Mouse (Mus musculus) embryo, embryonic 11.5 days (tissue): ENCODE data around the gene Ahcyl2.

Experiments used
- DNase-seq: peaks from one replicate; pipeline ENCODE4 v3.0.0-alpha.2; 2012; ENCODE audit warnings: low read depth, low spot score

Ahcyl2 gene

DNA sequence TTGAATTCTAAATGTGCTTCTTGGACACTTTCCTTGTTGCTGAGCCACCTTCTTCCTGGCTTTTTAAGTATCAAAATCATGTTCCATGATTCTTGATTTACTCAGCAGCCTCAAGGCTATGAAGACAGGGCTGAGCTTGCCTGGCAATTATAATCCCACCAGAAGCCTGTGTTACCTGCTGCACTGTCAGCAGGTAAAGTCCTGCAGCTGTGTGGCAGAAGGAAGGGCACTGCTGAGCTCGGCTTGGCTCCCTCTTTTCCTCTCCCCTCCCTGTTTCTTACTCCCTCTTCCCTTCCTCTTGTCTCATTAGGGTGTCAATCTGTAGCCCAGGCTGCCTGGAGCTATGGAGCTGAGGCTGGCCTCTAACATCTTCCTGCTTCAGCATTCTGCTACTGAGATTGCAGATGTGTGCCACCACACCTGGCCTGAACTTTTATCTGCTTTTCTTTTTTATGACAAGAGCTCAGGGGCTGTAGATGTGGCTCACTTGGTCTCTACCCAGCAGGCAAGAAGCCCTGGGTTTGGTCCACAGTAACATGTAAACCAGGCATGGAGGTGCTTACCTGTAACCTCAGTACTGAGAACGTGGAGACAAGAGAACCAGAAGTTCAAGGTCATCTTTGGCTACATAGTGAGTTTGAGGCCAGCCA is 3.0 kb downstream of the Ahcyl2 start:
- DNase-seq = no peak

DNA sequence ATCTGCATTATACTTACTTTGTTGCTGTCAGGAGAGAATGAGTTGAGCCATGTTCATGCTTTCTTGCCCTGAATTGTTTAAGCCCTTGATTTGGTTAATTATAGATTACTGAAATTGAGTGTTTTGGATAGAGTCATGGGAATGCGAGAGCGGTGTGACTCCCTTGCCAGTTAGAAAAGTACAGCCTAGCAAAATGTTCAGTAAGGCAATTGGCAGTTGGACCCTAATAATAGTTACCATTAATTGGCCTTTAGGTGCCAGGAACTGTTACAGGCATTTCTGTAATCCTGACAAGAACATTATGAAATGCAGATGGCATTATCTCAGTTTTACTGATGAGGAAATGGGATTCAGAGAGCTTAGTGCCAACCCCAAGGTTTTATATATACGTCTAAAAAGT is 4.4 kb downstream of the Ahcyl2 start:
- DNase-seq = no peak

DNA sequence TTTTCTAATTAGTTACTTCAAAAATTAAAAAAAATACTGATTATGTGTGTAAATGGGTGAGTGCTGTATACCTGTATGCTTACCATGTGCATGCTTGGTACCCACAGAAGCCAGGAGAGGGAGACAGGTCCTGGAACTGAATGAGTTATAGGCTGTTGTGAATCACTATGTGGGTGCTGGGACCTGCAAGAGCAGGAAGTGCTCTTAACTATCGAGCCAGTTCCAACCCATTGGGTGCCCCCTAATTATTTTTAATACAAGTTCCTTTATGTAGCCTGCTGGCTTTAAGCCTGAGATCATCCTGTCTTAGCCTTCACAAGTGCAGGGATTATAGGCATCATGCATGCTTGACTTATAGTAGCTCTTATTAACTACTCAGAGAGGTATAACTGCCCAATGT is 6.3 kb downstream of the Ahcyl2 start:
- no peak for DNase-seq

DNA sequence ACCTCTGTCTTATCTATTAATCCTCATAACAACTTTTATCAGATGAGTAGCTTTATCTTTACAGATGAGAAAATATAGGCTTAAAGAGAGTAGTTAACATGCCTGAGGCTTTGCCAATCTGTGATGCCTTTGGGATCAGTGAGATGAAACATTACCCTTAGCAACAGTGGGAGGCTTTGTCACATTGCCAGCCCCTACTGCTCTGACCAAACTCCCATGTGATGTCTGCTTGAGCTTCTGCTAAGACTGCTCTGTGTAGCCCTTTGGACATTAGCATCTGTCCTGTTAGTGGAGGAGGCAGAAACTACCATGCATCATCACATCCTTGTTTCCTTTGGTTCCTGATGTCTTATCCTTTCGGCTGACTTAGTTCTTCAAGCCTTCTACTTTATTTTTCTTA is 7.8 kb downstream of the Ahcyl2 start:
- no peak for DNase-seq

DNA sequence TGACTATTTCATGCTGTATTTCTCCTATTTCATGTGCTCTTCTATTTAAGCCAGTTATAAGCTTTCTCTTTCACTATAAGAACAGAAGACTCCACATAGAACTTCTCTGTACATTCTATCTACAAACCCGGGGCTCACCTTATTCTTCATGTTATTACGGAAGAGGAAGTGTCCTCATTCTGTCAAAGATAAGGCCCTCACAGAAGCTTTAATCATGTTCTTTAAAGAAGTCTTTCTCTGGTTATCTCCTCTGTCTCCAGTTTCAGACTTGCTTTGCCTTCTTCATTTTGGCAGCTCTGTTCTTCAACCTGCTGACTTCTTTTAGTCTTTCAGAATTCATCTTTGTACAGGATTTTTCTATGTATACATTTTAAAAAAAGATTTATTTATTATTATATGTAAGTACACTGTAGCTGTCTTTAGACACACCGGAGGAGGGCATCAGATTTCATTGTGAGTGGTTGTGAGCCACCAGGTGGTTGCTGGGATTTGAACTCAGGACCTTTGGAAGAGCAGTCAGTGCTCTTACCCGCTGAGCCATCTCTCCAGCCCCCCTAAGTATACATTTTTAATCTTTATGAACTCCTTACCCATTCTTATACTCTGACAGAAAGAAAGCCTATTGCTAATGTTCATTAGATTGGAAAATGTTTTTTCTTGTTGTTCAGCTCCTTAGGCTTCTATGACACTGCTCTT is 8.9 kb downstream of the Ahcyl2 start:
- DNase-seq = no peak

DNA sequence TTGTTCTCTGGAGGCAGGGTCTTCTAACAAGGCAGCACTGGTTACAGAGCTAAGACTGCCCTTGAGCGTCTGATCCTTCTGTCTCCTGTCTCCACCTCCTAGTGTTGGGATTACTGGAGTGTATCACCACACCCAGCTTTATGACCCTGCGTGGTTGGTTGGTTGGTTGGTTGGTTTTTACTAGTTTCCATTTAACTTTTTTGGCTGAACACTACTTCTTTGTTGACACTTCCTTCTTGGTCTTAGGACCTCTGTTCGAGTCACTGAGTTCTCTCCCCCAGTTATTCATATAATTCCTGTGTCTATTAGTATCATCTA is 9.4 kb downstream of the Ahcyl2 start:
- DNase-seq = no peak

DNA sequence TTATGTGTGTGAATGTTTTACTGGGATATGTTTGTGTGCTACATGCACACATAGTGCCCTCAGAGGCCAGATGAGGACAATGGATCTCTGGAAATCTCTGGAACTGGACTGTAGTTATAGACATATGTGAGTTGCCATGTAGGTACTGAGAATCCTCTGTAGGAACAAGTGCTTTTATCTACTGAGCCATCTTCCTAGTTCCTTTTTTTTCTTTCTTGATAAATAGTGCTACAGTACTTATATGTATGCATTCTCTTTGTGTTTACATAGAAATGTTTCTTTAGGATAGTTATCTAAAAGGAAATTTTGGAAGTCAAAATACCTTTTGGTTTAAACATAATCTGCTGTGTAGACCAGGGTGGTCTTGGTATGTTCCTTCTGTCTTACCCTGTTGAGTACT is 12.3 kb downstream of the Ahcyl2 start:
- DNase-seq = no peak

DNA sequence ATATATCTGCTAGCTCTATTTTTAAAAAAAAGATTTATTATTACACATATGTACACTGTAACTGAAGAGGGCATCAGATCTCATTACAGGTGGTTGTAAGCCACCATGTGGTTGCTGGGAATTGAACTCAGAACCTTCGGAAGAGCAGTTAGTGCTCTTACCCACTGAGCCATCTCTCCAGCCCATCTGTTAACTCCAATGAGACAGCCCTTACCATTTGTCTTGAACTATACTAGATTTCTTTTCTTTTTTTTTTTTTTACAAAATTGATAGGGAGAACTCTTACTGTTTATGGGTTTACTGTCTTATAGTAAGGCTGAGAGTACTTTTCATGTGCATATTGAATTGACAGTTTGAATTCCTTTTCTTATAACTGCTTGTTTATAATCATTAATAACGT is 12.8 kb downstream of the Ahcyl2 start:
- no peak for DNase-seq

DNA sequence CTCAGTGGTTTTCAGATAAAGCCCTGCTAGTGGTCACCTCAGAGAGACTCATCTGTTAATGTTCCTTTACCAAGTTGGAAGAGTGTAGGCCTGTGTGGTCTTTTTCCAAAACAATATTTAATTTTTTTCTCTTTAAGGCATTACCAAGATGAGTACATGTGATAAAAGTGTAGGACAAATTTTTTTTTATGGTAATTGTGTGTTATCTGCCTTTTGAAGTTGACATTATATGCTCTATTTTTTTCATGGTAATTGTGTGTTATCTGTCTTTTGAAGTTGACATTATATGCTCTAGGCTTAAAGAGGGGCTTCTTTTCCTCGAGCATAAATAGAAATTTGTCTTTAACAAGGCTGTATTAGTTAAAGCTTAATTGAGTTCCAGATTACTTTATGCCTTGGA is 14.4 kb downstream of the Ahcyl2 start:
- no peak for DNase-seq

DNA sequence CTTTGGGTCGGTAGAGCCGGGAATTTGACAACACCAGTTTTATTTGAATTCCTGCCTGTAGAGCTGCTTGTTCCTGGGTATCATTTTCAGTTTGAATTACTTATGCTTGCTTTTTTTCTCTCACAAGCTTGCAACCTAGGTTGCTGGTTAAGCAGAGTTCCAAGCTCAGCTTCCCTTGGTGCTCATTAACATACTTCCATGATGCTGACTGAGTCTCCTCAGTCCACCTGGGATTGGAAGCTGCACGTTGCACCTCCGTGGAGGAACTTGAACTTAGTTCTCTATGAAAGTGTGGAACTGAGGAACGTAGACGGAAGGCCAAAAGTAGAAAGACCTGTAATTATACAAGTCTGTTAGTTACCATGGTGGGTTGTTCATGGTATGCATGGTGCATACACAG is 16.1 kb downstream of the Ahcyl2 start:
- DNase-seq = no peak

DNA sequence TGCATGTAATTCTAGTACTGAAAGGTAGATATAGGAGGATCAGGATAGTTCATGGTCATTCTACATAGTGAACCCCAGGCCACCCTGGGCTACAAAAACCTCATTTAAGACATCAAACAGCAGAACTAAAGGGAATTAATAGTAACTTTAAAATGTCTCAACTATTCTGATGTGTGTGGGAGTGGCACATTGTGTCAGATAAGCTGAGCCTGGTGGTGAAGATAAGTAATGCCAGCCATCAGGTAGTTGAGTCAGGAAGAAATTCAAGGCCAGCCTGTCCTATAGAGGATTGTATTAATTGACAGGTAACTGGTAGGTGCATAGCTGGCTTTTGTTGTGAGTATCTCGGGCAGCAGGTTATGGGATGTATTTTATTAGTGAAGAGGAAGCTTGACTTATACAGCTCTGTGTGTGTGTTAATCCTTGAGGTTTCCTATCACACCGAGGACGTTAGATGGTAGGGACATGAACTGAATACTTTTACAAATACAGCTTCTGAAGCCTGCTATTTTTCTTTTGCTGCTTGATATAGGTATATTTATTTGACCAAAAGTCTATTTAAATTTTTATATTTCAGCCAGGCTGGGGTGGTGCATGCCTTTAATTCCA is 16.7 kb downstream of the Ahcyl2 start:
- DNase-seq = no peak

DNA sequence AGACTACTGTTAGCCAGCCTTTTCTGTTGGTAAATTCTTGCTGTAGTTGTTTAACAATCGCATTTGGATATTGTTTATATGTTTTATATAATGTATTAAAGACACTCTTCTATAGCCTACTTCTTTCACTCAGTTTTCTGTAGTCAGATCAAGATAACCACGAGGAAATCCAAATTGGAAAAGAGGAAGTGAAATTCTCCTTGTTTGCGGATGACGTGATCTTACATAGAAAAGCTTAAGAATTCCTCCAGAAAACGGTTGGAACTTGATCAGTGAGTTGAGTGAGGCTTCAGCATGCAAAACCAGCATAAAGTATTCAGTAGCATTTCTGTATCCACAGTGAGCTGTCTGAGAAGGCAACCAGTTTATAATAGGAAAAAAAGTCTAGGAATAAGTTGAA is 17.9 kb downstream of the Ahcyl2 start:
- no peak for DNase-seq

DNA sequence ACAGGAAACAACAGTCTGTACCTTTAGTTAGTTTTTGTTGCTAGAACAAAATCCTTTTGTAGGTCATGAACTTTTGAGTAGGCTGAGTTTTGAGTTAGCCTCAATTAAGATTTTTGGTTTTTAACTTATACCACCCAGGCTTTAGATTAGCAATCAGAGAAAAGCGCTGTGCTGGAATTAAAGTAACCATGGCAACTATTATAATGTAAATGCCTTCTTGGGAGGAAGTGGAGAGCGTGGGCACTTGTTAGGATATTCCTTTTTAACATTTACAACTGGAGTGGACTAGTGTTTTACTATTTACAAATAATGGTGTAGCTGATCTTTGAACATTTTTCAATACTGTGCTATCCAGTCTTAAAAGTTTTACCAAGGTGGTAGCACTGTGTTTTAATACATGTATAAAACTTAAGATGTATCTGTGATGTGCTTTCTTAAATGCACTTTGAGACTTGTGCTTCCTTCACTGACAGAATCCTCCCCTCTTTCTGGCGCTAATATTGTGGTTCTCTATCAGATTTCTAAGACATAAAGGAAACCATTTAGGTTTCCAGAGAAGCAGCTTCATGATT is 21.1 kb downstream of the Ahcyl2 start:
- DNase-seq = no peak

DNA sequence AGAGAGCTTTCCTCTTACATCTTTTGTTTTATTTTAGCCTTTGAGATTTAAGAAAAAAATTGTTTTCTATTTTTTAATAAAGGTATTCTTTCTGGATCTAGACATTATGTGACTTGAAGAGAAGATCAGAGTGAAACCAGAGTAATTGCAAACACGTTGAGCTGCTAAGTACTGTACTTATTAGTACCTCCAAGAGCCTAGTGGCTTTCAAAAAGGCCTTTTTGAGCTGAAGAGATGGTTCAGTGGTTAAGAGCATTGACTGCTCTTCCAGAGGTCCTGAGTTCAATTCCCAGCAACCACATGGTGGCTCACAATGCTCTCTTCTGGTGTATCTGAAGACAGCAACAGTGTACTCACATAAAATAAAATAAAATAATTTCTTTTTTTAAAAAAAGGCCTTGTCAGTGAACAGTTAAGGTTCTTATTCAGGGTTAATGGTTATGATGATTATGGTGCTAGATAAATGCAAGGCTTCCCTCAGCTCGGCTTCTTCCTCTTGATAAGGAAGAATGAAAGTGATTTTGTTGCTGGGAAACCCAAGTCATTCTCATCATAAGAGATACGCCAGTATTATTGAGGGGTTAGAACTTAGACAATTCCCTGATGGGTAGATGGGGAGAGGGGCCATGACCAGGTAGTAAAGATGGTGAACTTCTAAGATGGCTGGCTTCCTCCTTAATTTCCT is 22.3 kb downstream of the Ahcyl2 start:
- DNase-seq = no peak

DNA sequence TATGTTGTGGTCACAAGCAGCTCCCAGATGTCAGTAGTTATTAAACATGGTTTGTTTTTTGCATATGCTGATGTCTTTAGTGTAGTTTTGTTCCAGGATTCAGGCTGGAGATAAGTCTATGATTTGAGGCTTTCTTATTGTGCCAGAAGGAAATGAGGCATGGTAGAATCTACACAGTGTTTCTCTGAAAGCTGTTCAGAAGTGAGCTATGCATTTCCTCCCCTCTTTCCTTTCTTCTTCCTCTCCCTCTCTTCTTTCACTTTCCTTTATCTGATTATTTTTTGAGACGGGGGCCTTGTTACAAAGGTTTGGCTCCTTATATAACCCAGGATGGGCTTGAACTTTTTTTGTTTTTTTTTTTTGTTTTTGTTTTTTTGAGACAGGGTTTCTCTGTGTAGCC is 25.7 kb downstream of the Ahcyl2 start:
- no peak for DNase-seq

DNA sequence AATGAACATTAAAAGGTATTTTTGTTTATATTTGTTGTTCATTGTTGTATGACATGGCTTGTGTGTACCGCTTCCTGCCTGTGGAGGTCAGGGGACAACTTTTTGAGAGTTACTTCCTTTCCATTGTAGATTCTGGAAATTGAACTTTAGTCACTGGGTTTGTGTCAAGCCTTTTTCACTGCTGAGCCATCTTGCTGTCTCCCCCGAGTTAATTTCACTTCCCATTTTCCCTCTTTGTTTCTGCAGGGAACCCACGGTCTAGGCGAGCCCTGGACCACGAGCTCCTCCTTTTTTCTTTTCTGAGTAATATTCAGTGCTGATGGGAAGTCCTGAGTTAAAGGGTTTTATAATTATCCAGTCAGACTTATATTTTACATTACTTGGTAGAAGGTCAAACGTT is 26.8 kb downstream of the Ahcyl2 start:
- no peak for DNase-seq

DNA sequence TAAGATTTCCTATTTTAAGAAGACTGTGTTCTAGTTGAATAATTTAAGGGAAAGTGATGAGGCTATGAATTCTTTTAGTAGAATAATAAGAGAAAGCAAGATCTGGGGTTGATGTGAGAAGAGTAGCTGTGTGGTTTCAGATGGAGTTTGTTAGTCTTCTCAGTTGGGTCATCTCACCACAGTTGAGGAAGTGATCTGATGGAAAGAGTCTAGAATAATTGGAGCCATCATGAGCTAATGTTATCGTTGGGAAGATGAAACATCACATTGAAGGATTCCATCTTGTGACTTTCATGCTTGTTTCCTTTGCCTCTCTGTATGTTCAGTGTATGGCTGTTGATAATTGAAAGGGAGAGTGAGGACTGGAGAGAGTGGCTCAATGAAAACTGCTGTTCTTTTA is 35.2 kb downstream of the Ahcyl2 start:
- no peak for DNase-seq

DNA sequence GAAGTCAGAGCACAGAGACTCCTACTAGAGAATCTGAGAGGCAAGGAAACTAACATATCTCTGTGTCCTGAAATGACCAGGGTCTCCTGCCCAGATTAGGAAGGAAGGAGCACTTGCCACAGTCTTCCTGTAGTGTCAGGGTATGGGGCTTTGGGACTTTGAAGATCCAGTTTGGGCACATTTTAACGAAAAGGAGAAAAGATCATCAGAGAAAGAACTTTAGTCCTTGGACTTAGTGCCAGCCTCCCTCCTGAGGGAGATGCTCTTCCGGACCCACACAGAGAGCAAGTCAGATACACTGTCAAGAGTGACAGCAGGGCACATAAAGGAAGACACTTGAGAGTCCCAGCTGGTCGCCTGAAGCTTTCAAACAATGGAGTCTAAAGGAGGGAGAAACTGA is 36.2 kb downstream of the Ahcyl2 start:
- no peak for DNase-seq

DNA sequence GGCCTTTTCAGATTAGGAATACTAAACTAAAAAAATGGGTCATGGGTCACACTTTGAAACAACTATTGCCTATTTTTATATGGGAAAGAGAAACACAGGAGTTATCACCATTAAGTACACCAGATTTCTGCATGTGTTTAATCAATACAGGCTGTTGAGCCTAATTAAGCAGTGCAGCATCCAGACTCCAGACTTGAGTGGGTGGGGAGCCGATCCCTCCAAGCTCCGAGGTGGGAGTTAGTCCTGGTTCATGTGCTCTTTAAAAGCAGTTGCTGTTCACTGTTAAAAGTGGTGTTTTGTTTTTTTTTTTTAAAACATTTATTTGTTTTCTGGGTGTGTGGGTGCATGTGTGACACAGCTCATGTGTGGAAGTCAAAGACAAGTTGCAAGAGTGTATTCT is 37.6 kb downstream of the Ahcyl2 start:
- no peak for DNase-seq

DNA sequence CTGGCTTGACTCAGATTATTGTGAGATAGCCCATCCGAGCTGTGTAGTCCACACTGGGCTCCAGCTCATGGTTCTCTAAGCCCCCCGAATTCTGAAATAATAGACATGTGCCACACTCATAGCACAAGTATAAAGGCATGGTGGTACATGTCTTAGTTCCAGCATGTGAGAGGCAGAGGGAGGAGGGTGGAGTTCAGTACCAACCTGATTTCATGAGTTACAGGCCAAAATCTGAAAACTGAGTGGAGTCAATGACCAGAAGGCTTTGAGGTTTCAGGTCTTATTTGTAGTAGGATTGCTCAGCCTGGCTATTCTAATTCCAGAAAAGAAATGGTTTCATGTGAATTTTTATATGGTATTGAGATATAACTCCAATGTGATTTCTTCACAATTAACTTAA is 44.3 kb downstream of the Ahcyl2 start:
- no peak for DNase-seq

DNA sequence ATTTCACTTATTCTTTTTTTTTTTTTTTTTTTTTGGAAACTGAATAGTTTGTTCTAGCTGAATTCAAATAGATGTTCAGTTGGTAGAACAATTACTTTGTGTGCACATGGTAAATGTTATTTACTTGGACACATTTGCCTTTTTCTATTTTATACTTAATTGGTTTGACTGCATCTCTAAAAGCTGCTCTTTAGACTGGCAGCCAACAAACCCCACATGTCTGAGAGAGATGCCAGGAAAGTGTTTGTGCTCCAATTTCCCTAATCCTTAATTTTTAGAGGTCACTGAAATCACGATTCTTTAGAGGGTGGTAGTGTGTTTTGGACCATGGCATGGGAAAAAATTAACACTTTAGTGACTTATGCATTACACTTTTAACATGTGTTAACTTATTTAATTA is 44.8 kb downstream of the Ahcyl2 start:
- DNase-seq = no peak

DNA sequence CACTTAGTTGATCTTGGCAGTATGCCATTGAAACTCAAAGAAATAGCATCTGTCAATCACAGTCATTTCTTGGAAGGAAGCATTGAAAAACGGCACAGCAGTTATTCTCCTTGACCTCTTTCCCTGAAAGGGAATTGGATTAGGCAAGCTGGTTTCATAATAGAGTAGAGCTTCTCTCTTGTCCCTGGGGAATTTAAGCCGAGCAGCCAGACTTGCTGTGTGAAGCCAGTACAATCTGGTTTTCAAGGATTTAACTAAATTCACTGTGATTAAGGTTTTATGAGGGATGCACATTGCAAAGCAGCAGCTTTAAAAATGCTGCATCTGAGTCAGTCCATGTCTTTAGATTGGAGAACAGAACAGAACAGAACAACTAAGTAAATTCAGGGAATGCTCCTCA is 46.8 kb downstream of the Ahcyl2 start:
- no peak for DNase-seq

DNA sequence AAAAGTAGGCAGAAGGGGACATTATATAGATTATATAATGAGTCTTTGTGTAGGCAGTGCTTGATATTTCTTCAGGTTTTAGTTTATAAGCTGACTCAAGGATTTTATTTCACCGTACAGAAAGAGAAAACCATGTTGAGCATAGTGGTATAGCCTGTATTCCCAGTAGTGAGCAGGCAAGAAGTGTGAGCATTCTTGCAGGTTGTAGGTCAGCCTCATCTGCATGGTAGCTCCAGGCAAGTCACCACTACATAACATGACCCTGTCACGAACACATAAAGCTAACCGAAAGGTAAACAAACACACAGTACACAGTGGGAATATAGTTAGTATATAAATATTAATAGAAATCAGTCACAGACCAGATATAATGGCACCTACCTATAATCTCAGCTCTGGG is 47.2 kb downstream of the Ahcyl2 start:
- DNase-seq = no peak
